Mouse (Mus musculus) v-Abl transformed pro-B cells (cell line): Measurements from ENCODE around the gene Fhl3.

Experiments
- in situ Hi-C, 2 experiments: fragments of 400-800 bp; cut with MboI; formaldehyde crosslinking; loops; one replicate each; pipeline ENCODE4 v1.15.1; 2025; ENCODE audit not compliant: unreplicated experiment in 2 of 2

Gene Fhl3

DNA sequence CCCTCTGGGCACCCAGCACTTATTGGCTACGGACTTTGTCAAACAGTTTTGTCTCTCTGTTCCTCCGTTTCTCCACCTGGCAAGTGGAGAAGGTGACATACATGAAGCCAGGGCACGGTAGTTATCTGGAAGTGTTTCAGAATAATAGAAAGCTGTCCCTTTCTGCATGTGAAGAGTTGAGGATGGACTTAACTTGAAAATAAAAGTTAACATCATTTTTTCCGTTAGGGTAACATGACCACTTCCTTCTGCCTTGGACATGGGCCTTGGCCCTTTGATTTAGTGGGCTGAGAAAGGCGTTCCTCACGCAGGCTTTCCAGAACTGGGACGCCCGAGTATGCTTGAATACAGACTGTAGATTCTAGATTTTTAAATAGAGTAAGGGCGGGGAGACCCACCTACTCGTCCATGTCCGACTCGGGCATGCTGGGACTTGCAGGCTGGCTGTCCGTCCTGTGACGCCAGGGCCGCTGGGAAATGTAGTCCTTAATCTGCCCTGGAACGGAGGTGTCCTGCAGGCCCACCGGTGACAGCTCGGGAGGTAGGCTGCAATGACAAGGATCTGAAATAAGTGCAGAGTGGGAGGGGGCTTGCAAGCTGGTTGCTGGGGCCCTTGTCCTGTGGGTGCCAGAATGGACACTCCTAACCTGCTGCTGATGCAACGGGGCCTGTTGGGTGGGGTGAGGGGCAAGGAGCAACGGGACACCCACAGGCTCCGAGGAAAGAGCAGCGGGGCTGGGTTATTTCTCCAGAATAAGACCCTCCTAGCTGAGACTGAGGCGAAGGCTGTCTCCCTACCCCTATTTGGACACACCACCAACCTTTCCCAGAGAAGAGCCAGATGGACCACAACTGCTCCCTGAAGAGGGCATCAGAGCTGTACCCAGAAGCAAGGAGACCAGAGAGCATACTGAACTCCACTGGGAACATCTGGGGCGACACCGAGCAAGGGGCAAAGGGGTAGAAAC, 41.2 kb downstream of the Fhl3 start, which contains the start of gene Inpp5b:
TSS of gene Inpp5b (plus strand) at position 475 of the 968 bp plus-strand sequence.
- in situ Hi-C loops = no loop called here

DNA sequence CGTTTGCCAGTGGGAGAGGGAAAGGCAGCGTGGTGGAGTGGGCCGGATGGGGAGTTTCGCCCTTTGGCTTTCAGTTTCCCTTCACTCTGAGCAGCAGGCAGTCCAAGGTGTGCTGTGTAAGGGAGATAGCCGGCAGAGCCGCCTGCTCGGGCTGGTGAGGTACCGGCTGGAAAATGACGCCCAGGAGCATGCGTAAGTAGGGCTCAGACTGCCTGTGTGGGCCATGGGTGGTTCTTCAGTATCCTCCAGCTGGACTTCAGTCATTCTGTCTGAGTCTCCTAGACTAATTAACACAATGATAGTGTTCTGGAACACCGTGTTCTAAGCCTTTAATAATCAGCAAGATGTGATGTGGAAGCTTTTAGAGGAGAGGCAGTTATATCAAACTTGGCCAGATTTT, 42.3 kb downstream of the Fhl3 start:
- in situ Hi-C loops = no loop called here

DNA sequence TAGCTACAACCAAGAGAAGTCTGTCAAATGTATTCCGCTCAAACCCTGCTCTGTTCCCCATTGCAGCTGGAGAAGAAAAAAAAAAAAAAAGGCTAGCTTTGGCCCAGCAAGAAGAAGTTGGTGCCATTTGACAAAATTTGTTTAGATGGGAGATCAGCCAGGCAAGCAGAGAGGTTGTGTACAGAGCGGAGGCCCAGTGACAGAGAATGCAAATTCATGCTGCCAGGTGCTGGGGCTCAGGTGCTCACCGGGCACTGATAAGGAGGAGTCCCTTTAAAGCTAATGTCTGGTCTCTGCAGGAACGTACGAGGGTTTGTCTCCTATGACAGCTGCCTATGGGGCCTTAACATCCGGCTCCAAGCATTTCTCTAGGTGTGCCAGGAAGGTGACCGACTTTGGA, 46.1 kb downstream of the Fhl3 start:
- in situ Hi-C loops = no loop called here

DNA sequence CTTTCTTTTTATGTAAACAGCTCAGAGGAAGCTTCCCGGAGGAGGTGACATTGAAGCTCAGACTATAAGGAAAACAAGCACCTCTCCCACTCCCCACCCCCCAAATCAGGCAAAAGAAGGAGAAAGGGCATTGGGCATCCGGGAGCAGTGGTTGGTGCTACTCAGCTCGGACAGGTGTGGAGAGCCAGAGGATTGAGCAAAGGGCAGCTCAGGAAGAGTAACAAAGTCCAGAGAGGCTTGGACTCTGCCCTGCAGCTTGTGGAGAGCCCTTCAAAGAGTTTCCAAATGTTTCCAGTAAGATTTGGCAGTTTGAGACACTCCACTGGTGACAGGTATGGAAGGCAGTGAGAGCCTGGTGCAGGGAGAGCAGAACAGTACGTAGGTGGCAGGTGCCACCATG, 47.4 kb downstream of the Fhl3 start:
- in situ Hi-C loops = no loop called here

DNA sequence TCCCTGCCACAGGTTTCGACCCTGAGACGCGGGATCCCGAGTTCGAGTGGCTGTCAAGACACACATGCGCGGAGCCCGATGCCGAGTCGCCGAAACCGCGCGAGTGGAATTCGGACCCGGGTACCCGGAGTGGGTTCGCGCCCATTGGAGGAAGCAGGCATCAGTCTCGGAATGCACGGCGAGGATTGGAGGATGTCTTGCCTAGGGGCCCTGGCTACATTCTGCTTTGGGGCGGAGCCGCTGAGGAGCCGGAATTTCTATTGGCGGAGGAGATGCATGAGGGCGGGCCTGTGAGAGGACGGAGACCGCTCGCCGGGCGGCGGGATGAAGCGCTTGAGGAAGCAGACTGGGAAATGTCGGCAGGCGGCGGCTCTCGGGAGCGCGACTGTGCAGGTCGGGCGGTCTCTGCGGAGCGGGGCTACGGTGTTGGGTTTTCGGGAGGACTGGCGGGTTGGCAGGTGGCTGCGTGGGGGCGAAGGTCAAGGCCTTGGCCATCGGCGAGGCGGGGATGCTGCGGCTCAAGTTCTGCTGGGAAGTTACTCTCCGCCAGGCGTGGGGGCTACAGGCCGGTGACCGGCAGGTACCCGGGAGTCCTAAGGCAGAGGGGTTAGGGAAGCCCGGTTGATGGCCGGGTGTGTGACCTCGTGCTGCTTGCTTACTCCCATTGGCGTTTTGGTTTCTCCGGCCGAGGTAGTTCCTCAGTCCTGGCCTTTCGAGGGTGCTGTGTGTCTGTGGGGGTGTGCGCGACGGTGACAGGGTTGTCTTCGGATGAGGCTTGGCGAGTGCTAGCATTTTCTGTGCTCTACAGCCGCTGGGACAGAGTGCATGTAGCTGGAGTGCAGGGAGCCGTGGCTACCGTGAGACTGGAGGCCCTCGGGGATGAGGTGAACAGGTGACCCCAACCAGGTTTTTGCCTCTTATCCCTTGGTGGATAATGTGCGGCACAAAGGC, 51.1 kb downstream of the Fhl3 start:
- in situ Hi-C loops = loop anchor here in 1 of 2 experiments (5.0 kb wide), 1 partner anchor 34 kb away; no protein-coding TSS in a partner anchor

DNA sequence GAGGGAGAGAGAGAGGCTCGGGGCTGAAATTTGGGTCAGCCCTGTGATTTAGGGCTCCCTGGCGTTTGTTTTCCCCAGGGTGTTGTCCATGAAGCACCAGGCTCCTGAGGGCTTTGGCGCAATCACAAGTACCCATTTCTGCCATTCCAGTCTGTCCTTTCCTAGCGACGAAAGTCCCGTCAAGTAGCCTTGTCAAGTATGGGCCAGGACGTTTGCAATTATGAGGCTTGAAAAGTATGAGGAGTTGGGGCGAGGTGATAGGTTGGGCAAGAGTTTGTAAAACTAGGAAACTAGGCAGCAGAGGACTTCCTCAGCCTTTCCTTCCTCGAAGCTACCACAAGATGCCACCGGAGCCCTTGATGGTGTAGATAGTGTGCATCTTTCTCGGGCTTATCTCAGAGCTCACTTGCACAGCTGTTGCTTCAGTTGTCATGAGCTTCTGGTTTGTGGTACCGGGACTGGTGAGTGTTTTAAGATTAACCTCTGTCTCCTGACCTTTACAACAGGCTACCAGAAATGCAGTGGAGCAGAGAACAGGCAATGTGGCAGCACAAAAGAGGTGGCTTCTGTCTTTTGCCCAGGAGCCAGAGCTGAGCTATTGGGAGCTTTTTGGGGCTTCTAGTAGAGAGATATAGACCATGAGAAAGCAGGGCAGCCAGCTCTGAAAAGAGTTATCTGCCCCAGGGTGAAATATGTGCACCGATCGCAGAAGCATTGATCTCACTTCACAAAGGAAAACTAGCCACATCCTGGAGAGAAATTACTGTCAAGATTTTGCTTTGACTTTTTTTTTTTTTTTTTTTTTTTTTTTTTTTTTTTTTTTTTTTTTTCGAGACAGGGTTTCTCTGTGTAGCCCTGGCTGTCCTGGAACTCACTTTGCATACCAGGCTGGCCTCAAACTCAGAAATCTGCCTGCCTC, 52.0 kb downstream of the Fhl3 start:
- in situ Hi-C loops = loop anchor here in 1 of 2 experiments (5.0 kb wide), 1 partner anchor 35 kb away; no protein-coding TSS in a partner anchor

DNA sequence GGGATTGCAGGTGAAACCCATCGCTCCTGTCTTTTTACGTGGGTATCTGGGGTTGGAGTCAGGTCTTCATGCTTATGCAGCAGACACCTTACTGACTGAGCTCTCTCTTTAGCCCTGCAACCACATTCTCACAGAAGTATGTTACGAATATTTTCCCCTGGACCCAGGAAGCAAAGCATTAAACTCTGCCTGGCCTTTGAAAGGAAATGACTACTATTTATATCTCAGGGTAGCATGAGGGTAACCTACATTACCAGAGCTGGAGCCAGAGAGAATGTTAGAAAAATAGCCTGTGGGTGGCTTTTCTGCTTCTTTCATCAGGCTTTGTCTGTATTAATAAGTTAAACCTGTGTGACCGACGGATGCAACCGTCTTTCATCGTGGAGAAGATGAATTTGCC, 55.0 kb downstream of the Fhl3 start:
- in situ Hi-C loops = no loop called here
